Mouse (Mus musculus): ENCODE measurements around the gene Cnbd2.

Cnbd2 gene

DNA sequence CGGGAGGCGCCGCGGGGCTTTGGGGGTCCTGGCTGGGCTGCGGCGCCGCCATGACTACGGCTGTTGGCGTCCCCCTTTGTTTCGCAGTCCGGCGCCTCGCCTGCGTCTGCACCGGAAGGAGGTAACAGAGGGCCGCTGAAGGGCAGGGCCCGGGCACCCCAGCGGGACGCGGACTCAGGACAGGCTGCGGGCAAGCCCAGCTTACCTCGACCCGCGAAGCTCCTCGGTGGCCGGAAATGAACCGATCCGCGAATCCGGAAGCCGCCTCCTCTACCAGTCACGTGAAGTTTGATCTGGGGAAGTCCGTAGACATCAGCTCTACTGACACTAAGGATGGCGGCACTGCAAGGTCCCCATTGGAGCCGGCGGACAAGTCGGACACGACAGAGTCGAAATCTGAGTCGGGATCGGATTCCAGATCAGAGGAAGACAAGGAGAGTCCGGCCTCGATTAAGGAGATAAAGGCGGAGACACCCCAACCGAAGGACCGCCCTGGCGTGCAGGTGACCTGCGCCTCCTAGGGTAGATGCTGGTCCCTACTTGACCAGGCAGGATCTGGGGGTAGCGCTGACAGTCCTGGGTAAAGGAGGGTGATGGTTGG lies at the start of gene Cnbd2, which contains the start of gene Scand1:
Gene Cnbd2, plus strand, starts transcription at position 3 of the 601 bp plus-strand sequence.
Gene Scand1, minus strand, starts transcription at position 408 of the 601 bp plus-strand sequence.
- DNase-seq (ENCODE audit: extremely low spot score, low read depth, low spot score): peak; percentile 47

- no peak for DNase-seq (ENCODE audit: extremely low spot score, low read depth, low spot score)
Observed at GRCm38 (mm10) chr2:156263204-156263893, 48.8 kb upstream of the Cnbd2 start.

DNA sequence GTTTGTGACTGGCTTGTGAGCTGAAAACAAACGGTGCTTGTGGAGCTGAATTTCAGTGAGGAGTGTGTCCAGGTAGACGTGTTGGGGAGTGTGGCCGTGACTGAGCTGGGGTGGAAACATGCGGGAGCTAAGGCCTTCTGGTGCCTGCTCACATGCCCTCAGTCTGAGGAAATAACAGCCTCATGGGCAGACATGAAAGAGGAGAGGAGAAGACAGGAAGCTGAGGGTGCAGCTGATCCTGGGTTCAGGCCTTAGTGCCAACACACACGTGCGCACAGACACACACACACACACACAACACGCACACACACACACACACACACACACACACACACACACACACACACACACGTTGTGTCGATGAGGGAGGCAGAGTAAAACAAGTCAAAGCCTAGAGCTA lies 44.5 kb upstream of the Cnbd2 start:
- DNase-seq (ENCODE audit: extremely low spot score, low read depth, low spot score): no peak

DNA sequence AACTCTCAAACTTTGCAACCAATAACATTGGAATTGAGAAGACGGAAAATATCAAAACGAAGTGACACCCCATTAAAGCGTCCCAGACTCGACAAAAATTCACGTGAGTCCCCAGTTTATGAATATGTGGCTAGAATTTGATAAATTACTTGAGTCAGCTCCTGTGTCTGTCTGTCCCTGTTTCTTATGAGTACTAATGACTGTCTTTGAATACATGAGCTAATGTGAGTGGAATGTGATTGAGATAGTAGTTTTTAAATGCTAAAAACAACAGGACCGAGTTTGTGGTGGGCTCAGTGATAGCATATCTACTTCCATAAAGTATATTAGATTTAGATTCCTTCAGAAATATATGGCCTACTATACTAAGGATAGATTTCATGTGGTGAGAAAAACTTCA lies 39.5 kb upstream of the Cnbd2 start:
- no peak for DNase-seq (ENCODE audit: extremely low spot score, low read depth, low spot score)

DNA sequence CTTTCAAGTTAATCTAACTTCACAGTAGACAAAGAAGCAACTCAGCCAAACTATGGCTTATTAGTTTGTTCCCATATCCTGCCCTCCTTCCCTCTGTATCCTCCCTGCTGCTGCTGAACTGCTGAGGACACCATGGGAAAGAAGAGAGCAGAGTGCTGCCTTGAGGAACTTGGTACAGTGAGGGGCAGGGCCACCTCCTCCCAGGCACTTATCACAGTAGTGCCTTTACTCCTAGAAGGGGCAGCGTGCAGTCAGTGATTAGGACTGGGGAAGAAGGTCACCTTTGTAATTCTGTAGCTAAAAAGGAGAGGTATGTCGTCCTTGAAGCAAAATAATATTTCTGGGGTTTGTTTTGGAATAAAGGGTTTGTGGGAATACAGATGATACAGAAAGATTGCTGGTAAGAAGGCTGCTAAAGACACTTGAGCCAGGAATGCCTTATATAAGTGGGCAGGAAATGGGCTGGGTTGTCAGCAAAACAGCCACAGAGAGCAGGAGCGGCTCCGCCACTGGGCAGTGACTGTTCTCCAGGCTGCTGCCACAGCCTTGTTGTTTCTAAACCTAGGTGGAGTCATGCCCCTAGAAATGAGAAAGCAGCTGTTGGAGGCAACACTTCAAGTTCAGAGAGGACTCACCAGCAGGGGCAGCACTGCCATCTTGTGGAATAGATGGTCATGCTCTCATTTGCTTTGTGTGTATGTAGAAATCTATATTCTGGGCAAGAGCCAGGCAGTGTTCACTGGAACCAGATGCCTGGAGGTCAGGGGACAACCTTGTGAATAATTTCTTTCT lies 33.7 kb upstream of the Cnbd2 start:
- peak; percentile 56 for DNase-seq (ENCODE audit: extremely low spot score, low read depth, low spot score)

- no peak for DNase-seq (ENCODE audit: extremely low spot score, low read depth, low spot score)
Observed at GRCm38 (mm10) chr2:156281227-156281626, 30.9 kb upstream of the Cnbd2 start.

DNA sequence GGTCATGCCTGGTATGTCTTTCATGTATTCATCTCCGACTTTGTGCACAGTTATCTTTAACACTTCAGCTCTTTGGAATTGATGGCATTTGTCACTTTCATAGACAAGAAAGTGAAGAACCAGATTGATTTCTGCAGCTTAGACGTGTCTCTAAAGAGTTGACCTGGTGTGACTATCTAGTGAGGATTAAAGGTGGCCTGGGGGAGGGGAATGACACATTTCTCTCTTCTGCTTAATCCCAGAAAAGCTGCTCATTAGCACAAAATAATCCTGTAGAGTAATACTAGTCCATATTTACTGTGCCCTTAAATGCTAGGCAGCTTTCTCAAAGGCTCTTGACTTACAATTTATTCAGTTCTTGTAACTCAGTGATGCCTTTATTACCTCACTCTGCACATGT lies 26.9 kb upstream of the Cnbd2 start:
- DNase-seq (ENCODE audit: extremely low spot score, low read depth, low spot score): no peak

GRCm38 (mm10) chr2:156286733-156287132 lies 25.4 kb upstream of the Cnbd2 start:
- no peak for DNase-seq (ENCODE audit: extremely low spot score, low read depth, low spot score)

- no peak for DNase-seq (ENCODE audit: extremely low spot score, low read depth, low spot score)
Observed at GRCm38 (mm10) chr2:156288222-156288621, 23.9 kb upstream of the Cnbd2 start.

DNA sequence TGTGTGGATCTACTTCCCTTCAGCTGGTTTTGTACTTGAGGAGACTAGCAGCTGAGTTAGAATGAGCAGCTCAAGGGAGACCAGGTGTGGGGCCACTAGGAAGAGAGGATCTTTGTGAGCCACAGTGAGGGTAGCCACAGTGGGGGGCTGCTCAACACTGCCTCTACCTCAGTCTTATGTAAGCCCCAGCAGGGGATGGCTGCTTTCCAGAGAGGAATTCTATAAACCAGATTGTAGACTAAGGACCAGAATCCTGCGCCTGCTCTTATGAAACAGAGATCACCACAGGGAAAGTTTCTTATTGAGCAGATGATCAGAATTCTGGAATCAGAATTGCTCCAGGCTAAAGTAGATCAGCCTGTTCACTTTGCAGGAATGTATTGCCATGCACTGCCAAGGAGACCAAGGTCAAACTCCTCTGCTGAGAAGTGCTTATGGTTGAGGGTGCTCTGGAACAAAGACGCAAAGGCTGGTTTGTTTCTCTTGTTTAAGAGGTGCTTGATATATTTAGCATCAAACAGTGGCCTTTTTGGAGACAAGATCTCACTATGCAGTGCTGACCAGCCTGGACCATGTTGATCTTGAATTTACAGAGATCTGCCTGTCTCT lies 22.4 kb upstream of the Cnbd2 start:
- no peak for DNase-seq (ENCODE audit: extremely low spot score, low read depth, low spot score)

- no peak for DNase-seq (ENCODE audit: extremely low spot score, low read depth, low spot score)
Observed at GRCm38 (mm10) chr2:156291998-156292397, 20.1 kb upstream of the Cnbd2 start.

DNA sequence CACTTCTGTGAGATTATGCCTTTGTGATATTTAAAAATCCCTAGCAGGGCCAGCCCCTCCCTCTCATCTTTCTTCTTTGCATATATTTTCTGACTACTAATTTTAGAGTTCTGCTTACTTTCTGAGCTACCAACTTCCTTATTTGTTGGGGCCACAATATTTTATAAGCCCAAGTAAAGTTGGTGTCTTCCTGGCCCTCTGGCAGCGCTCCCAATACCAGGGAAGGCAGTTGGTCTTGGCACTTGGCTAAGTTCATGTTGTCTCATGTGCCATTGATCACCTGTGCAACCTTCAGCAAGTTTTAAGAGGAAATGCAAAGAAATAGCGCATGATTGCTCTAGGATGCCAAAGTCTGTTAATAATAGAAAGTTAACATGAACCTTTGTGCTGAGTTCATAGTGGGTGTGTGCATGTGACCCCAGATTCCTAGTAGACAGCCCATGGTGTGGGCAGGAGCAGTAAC lies 16.5 kb upstream of the Cnbd2 start:
- DNase-seq (ENCODE audit: extremely low spot score, low read depth, low spot score): no peak

DNA sequence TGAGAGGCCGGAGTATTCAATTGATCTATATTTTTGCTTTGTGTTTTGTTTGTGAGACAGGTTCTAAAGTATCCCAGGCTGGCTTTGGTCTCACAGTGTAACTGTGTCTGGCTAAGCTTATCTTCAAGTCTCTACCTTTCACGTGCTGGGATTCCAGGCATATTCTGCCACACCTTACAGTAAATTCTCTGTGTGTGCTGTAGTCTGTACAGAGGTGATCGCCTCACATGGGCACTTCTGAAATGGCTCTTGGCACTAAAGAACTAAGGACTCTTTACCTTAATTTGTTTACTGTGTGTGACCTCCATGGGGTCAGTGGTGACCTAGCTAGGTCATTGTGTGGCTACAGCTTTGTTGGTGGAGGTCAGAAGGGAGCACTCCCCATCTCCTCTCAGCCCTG lies 15.9 kb upstream of the Cnbd2 start:
- no peak for DNase-seq (ENCODE audit: extremely low spot score, low read depth, low spot score)

DNA sequence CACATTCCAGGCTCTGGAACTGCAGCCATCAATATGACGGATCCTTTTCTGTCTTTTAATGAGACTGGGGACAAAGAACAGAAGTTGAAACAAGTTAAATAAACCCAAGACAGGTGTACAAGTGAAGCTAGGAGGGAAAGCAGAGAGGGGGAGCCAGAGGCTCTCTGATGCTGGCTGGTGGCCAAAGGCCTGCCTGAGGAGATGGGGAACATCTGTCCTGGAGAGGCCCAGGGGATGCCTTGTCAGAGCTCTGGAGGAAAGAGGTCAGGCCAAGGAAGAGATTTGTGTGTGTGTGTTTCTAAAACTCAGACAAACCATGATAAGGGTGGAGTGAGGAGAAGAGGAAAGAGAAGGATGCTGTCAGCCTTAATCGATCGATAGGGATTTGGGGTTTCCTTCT lies 14.4 kb upstream of the Cnbd2 start:
- DNase-seq (ENCODE audit: extremely low spot score, low read depth, low spot score): no peak

- no peak for DNase-seq (ENCODE audit: extremely low spot score, low read depth, low spot score)
Observed at GRCm38 (mm10) chr2:156298458-156298857, 13.6 kb upstream of the Cnbd2 start.

DNA sequence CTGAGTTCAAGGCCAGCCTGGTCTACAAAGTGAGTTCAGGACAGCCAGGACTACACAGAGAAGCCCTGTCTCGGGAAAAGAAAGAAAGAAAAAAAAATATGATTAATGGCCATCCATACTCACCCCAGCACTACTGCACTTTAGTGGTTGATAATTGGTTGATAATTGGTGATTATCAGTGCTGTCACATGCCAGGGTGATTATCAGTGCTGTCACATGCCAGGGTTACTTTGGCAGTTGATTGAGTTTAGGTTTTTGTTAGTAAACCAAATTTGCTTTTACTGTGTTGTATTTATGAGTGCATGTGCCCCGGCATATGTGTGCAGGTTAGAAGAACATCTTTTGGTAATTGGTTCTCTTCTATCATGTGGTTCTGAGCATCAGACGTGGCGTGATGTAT lies 10.0 kb upstream of the Cnbd2 start:
- DNase-seq (ENCODE audit: extremely low spot score, low read depth, low spot score): no peak

DNA sequence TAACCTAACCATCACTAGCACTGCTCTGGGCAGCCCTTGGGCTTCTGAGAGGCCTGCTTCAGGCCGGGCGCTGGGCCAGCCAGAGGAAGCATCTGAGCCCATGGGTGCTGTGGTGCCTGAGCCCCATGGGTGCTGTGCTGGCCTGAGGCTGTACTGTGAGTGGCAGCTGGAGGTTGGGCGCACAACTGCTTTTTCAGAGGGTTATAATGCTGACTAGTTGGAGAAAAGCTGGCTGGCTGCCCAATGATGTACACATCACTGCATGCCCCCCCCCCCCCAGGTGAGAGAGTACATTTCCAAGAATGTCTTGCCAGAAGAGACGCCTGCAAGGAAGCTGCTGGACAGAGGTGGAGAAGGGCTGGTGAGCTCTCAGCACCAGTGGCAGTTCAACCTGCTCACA lies 7.7 kb upstream of the Cnbd2 start:
- no peak for DNase-seq (ENCODE audit: extremely low spot score, low read depth, low spot score)

- DNase-seq (ENCODE audit: extremely low spot score, low read depth, low spot score): no peak
Observed at GRCm38 (mm10) chr2:156305818-156306217, 6.3 kb upstream of the Cnbd2 start.

DNA sequence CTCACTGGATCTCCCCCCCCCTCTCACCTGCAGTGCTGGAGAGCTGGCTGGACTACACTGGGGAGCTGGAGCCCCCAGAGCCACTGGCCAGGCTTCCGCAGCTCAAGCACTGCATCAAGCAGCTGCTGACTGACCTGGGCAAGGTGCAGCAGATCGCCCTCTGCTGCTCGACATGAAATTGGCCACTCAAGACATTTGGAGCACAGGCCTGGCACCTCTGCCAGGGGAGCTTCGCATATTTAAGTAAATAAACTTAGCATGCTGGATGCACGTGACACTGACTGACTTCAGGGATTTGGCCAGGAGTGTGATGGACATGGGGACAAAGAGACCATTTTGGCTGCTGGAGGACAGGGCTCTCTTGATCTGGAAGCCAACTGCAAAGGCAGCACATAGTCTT lies 4.8 kb upstream of the Cnbd2 start:
- no peak for DNase-seq (ENCODE audit: extremely low spot score, low read depth, low spot score)

DNA sequence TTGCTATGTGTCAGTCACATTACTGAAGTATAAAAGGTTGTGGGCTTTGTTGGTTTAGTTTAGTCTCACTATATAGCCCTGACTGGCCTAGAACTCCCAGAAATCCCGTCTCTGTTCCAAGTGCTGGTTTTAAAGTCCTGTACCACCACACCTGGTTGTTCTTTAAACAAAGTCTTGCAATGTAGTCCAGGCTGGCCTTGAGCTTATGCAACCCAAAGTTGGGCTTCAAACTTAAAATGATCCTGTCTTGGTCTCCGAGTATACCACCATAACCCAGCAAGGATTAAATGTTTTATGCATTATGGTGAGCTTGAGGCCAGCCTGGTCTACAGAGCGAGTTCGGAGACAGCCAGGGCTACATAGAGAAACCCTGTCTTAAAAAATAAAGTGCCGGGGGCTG lies 2.2 kb upstream of the Cnbd2 start:
- DNase-seq (ENCODE audit: extremely low spot score, low read depth, low spot score): no peak

- no peak for DNase-seq (ENCODE audit: extremely low spot score, low read depth, low spot score)
Observed at GRCm38 (mm10) chr2:156310455-156310854, 1.6 kb upstream of the Cnbd2 start.

GRCm38 (mm10) chr2:156310945-156311344 lies 1.2 kb upstream of the Cnbd2 start:
- no peak for DNase-seq (ENCODE audit: extremely low spot score, low read depth, low spot score)

All from hindlimb bud, embryonic 11.5 days (tissue).